Mouse (Mus musculus): Measurements from ENCODE around the gene Prlr.

DNA sequence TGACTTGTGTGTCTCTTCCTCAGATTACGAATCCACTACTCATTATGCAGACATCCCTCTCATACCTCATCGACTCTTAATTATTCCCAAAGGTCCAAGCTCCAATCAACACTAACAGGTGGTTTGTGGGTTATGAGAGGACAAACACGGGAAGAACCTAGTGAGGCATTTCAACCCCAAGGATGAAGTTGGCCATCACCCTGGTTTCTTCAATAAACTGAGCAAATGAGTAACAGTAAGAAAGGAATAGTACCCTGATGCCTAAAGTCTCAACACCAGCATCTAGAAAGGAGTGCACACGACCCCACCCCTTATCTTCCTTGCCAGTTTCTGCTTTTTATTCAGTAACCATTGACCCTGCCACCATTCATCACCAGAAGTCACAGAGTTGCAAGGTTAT is 100.4 kb downstream of the Prlr start:
- TF ChIP-seq CTCF (conservative IDR thresholded peaks at IDR 0.05; ENCODE audit: insufficient read depth, insufficient read length, low read depth, low read length) (no peak), POLR2A (IDR thresholded peaks at IDR 0.05; ENCODE audit: low read depth, low read length) (no peak)

All from kidney, adult 2 months (tissue).